Mouse (Mus musculus) T-helper 17 cell (primary cell): ENCODE measurements around the gene Prkaa2.

Source experiments
- in situ Hi-C, 2 experiments: fragments of 300-600 bp; cut with MboI, MseI; formaldehyde crosslinking; loops; 1 replicate in 1 of 2; 2 replicates in 1 of 2; pipeline ENCODE4 v1.15.1; 2025; ENCODE audit warnings: high pct_unique_total_duplicates in 2 of 2

Prkaa2 gene

GRCm38 (mm10) chr4:105109990-105110683 lies 447 bp upstream of the Prkaa2 start:
- in situ Hi-C loops = loop anchor here in 1 of 2 experiments (10.0 kb wide), 1 partner anchor 75 kb away; no protein-coding TSS in a partner anchor

GRCm38 (mm10) chr4:105108641-105109198 lies 970 bp downstream of the Prkaa2 start:
- in situ Hi-C loops = no loop called here

GRCm38 (mm10) chr4:105107943-105108640 lies 1.6 kb downstream of the Prkaa2 start:
- in situ Hi-C loops = no loop called here

GRCm38 (mm10) chr4:105104099-105104872 lies 5.4 kb downstream of the Prkaa2 start:
- in situ Hi-C loops = no loop called here

GRCm38 (mm10) chr4:105101337-105101688 lies 8.4 kb downstream of the Prkaa2 start:
- in situ Hi-C loops = no loop called here

GRCm38 (mm10) chr4:105100508-105101336 lies 9.0 kb downstream of the Prkaa2 start:
- in situ Hi-C loops = no loop called here

GRCm38 (mm10) chr4:105098660-105099059 lies 11.0 kb downstream of the Prkaa2 start:
- in situ Hi-C loops = no loop called here

GRCm38 (mm10) chr4:105098158-105098557 lies 11.5 kb downstream of the Prkaa2 start:
- in situ Hi-C loops = no loop called here

GRCm38 (mm10) chr4:105095316-105095715 lies 14.4 kb downstream of the Prkaa2 start:
- in situ Hi-C loops = no loop called here

- in situ Hi-C loops = no loop called here
Measured at GRCm38 (mm10) chr4:105093951-105094350, 15.7 kb downstream of the Prkaa2 start.

GRCm38 (mm10) chr4:105090417-105090816 lies 19.3 kb downstream of the Prkaa2 start:
- in situ Hi-C loops = no loop called here

GRCm38 (mm10) chr4:105089386-105089785 lies 20.3 kb downstream of the Prkaa2 start:
- in situ Hi-C loops = no loop called here

- in situ Hi-C loops = no loop called here
Measured at GRCm38 (mm10) chr4:105088671-105089070, 21.0 kb downstream of the Prkaa2 start.

- in situ Hi-C loops = no loop called here
Measured at GRCm38 (mm10) chr4:105076152-105076551, 33.5 kb downstream of the Prkaa2 start.

- in situ Hi-C loops = no loop called here
Measured at GRCm38 (mm10) chr4:105071761-105072427, 37.8 kb downstream of the Prkaa2 start.

- in situ Hi-C loops = no loop called here
Measured at GRCm38 (mm10) chr4:105070982-105071381, 38.7 kb downstream of the Prkaa2 start.

GRCm38 (mm10) chr4:105051291-105051690 lies 58.4 kb downstream of the Prkaa2 start:
- in situ Hi-C loops = no loop called here

GRCm38 (mm10) chr4:105050041-105050440 lies 59.6 kb downstream of the Prkaa2 start:
- in situ Hi-C loops = no loop called here

GRCm38 (mm10) chr4:105034259-105034658 lies 75.4 kb downstream of the Prkaa2 start:
- in situ Hi-C loops = loop anchor here (5.0 to 10.0 kb wide), 2 partner anchors 81 to 88 kb away; no protein-coding TSS in a partner anchor

GRCm38 (mm10) chr4:105033153-105033552 lies 76.5 kb downstream of the Prkaa2 start:
- in situ Hi-C loops = loop anchor here (5.0 to 10.0 kb wide), 2 partner anchors 82 to 89 kb away; no protein-coding TSS in a partner anchor
